Mouse (Mus musculus) limb, embryonic 11.5 days (tissue): ENCODE results near the gene 1700003F12Rik. TPM values are rescaled to one million over a fixed set of nuclear protein-coding genes. Genes with fewer than 3 reads are reported as not detected.
A peak's percentile ranks its signal among the peaks of the same experiment; 100 is the strongest.

ENCODE experiments used
- ATAC-seq: fragments of 200-750 bp; cut with Nextera tagmentation; 2 replicates; pipeline ENCODE4 v1.8.0; 2017; ENCODE audit warnings: low read depth; ENCODE audit not compliant: insufficient number of reproducible peaks, low FRiP score, low TSS enrichment
- DNase-seq: peaks from one replicate; pipeline ENCODE4 v3.0.0-alpha.2; 2015; ENCODE audit warnings: low spot score
- H3K27ac ChIP-seq: fragments of 300-500 bp; sonication (generic); replicated peaks from 2 replicates; pipeline ENCODE4 v1.5.1; 2014; ENCODE audit warnings: low read depth, mild to moderate bottlenecking, low read length
- H3K27me3 ChIP-seq: fragments of 300-500 bp; sonication (generic); 2 replicates; pipeline ENCODE4 v1.6.1; 2014; ENCODE audit warnings: mild to moderate bottlenecking, low read length, mixed read lengths; ENCODE audit not compliant: control insufficient read depth, insufficient read depth
- H3K36me3 ChIP-seq: fragments of 300-500 bp; sonication (generic); 2 replicates; pipeline ENCODE4 v1.6.1; 2014; ENCODE audit warnings: mild to moderate bottlenecking, low read length, moderate library complexity, mixed read lengths; ENCODE audit not compliant: control insufficient read depth, insufficient read depth
- H3K4me1 ChIP-seq: fragments of 300-500 bp; sonication (generic); 2 replicates; pipeline ENCODE4 v1.6.1; 2014; ENCODE audit warnings: low read length, mixed read lengths; ENCODE audit not compliant: control insufficient read depth, insufficient read depth
- H3K4me2 ChIP-seq: fragments of 300-500 bp; sonication (generic); 2 replicates; pipeline ENCODE4 v1.6.1; 2014; ENCODE audit warnings: low read depth, mild to moderate bottlenecking, moderate library complexity; ENCODE audit not compliant: severe bottlenecking
- H3K4me3 ChIP-seq: fragments of 300-500 bp; sonication (generic); 2 replicates; pipeline ENCODE4 v1.5.1; 2014; ENCODE audit warnings: low read depth, low read length
- H3K9ac ChIP-seq: fragments of 300-500 bp; sonication (generic); 2 replicates; pipeline ENCODE4 v1.6.1; 2014; ENCODE audit warnings: mild to moderate bottlenecking, low read length
- H3K9me3 ChIP-seq: fragments of 300-500 bp; sonication (generic); 2 replicates; pipeline ENCODE4 v1.6.1; 2016; ENCODE audit warnings: low read length; ENCODE audit not compliant: control insufficient read depth
- WGBS: fragments of 180-500 bp; shearing (Covaris S2); extraction: QIAGEN DNeasy Blood & Tissue Kit; methylation state at CpG from one replicate; pipeline ENCODE4 v1.1.7; 2014; 5-methylcytosine and 5-hydroxymethylcytosine counted together
- polyA plus RNA-seq: library from polyadenylated mRNA; unstranded; fragments of >200 nt; fragmentation: Nextera tagmentation; extraction: Ambion mirVana; gene quantifications from 2 replicates; pipeline ENCODE4 v1.2.1, GENCODE M21; 2014

1700003F12Rik gene
- polyA plus RNA-seq, 1 experiment from 2014 or later: 1.0 TPM

DNA sequence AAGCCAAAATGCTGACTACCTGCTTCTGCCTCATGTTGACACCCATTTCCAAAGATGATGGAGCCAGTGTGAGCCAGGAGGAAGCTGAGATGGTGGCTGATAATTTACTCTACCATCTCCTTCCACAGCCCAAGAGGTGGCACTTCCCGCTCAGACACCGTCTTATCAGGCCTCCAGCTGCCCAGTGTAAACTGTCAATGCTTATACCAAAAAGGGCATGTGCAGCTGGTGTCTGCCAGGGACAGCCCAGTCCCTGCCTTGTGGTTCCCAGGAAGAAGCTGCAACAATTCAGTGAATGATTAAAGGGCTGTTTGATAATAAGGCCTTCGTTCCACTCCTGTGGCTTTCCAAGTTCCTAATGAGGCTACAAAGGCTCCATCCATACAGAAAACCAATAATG, 8.2 kb upstream of the 1700003F12Rik start:
- Histone ChIP-seq H3K27ac (no peak overlapping the region), H3K4me3 (no peak overlapping the region), H3K9me3 (no peaks in the 10 kb centered on the region), H3K4me1 (no peaks in the 10 kb centered on the region), H3K27me3 (no peaks in the 10 kb centered on the region), H3K36me3 (peaks cover 14% of the 10 kb centered on the region), H3K9ac (no peak overlapping the region), H3K4me2 (no peak overlapping the region)
- ATAC-seq (no peak), DNase-seq (no peak)
- 68% methylated on average over 3 of the region's 3 CpGs for WGBS

DNA sequence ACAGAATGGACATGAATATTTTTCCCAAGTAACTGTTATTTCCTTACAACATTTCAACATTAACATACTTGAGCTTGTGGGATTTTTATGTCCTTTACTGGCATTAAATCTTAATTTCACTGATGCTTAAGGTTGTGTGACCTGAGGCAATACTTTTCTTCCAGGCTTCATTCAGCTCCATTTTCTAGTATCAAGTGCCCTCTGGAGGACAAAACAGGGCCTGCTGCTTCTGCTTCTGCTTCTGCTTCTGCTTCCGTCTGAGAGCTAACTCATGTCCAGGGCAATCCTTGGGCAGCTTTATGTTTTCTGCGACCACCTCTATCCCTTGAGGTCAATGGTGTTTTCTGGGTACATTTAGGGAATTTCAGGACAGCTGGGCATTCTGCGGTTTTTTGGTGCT, 7.2 kb upstream of the 1700003F12Rik start:
- WGBS: 80% methylated on average over 3 of the region's 3 CpGs
- no peaks in the 10 kb centered on the region for H3K27me3 ChIP-seq
- no peak for DNase-seq

GRCm38 (mm10) chr2:154541630-154542029, 5.3 kb upstream of the 1700003F12Rik start:
- Histone ChIP-seq H3K27me3 (no peaks in the 10 kb centered on the region), H3K4me1 (no peaks in the 10 kb centered on the region), H3K9ac (no peak overlapping the region), H3K4me3 (no peak overlapping the region), H3K4me2 (no peak overlapping the region), H3K27ac (no peak overlapping the region), H3K9me3 (no peaks in the 10 kb centered on the region), H3K36me3 (peaks cover 3% of the 10 kb centered on the region; the same call in 1 of the 2 replicates)
- DNase-seq (no peak), ATAC-seq (no peak)
- 82% methylated on average over 2 of the region's 2 CpGs for WGBS

More for the DNA sequence above, 7.2 kb upstream of the 1700003F12Rik start:
- H3K4me2 ChIP-seq: no peak overlapping the region
- H3K4me3 ChIP-seq: no peak overlapping the region
- ATAC-seq: no peak
- H3K36me3 ChIP-seq: peaks cover 13% of the 10 kb centered on the region
- H3K4me1 ChIP-seq: no peaks in the 10 kb centered on the region
- H3K27ac ChIP-seq: no peak overlapping the region
- H3K9me3 ChIP-seq: no peaks in the 10 kb centered on the region
- H3K9ac ChIP-seq: no peak overlapping the region

GRCm38 (mm10) chr2:154543567-154544347, 3.1 kb upstream of the 1700003F12Rik start:
- Histone ChIP-seq H3K4me1 (no peaks in the 10 kb centered on the region), H3K9me3 (no peaks in the 10 kb centered on the region), H3K9ac (no peak overlapping the region), H3K4me3 (no peak overlapping the region), H3K4me2 (no peak overlapping the region), H3K36me3 (peaks cover 3% of the 10 kb centered on the region; the same call in 1 of the 2 replicates), H3K27ac (no peak overlapping the region), H3K27me3 (no peaks in the 10 kb centered on the region)
- DNase-seq (no peak), ATAC-seq (no peak)
- WGBS: 90% methylated on average over 9 of the region's 9 CpGs

- Histone ChIP-seq H3K9ac (no peak overlapping the region), H3K4me2 (no peak overlapping the region), H3K4me1 (peaks cover 13% of the 10 kb centered on the region), H3K9me3 (no peaks in the 10 kb centered on the region), H3K36me3 (0 out of 2 replicates have a peak, but pooled peaks cover 2% of the 10 kb centered on the region), H3K4me3 (no peak overlapping the region), H3K27me3 (peaks cover 14% of the 10 kb centered on the region), H3K27ac (no peak overlapping the region)
- ATAC-seq: no peak
- no peak for DNase-seq
- WGBS: 38% methylated on average over 3 of the region's 3 CpGs
Observed at GRCm38 (mm10) chr2:154548688-154549087, 1.8 kb downstream of the 1700003F12Rik start.

DNA sequence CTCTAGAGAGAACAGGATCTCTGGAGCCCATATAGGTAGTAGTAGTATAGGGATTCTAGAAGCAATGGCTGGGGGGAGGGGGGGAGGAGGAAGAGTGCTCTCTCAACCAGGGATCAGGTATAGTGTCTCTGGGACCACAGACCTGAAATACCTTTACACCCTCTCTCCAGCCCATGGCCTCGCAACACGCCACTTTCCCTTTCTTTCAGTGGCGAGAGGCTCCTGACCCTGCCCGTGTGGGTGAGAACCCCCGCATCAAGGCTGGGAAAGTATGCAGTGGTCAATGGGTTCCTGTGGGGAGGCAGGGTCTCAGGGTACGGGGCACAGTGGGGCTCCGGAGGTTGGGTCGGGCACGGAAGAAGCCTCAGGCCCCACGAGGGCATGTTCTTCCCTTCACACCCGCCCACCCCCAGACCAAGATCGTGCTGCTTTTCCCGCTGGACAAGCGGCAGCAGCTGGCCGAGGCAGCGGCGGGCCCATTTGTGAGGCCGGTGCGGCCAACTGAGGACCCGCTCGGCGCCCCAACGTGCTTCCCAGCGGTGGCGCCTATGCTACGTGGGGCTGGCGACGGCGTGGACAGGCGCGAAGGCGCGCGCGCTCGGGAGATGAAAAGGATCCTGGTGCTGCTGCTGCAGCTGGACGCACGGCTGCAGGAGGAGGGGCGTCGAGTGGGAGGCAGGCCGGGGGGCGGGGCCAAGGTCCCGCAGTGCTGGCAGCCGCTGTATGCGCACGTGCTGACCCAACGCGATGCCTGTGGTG, 2.4 kb downstream of the 1700003F12Rik start:
- H3K9ac ChIP-seq: peak overlapping the region; percentile 60
- 0 out of 2 replicates have a peak, but pooled peaks cover 2% of the 10 kb centered on the region for H3K36me3 ChIP-seq
- peak overlapping the region; percentile 34 for H3K4me3 ChIP-seq
- 3% methylated on average over 48 of the region's 48 CpGs for WGBS
- H3K4me2 ChIP-seq: peak overlapping the region; percentile 85
- DNase-seq: peak; percentile 86
- no peaks in the 10 kb centered on the region for H3K9me3 ChIP-seq
- peaks cover 14% of the 10 kb centered on the region for H3K27me3 ChIP-seq
- peak; percentile 64; the same call in 1 of the 2 replicates for ATAC-seq
- H3K4me1 ChIP-seq: peaks cover 13% of the 10 kb centered on the region
- no peak overlapping the region for H3K27ac ChIP-seq

- WGBS: 17% methylated on average over 20 of the region's 20 CpGs
- Histone ChIP-seq H3K27ac (no peak overlapping the region), H3K9me3 (no peaks in the 10 kb centered on the region), H3K4me3 (peak overlapping the region; percentile 34; the same call in 1 of the 2 replicates), H3K4me2 (peak overlapping the region; percentile 85), H3K27me3 (peaks cover 14% of the 10 kb centered on the region), H3K9ac (no peak overlapping the region; the same call in 1 of the 2 replicates), H3K36me3 (0 out of 2 replicates have a peak, but pooled peaks cover 2% of the 10 kb centered on the region), H3K4me1 (peaks cover 13% of the 10 kb centered on the region)
- DNase-seq: no peak
- ATAC-seq: no peak
Observed at GRCm38 (mm10) chr2:154549886-154550189, 3.0 kb downstream of the 1700003F12Rik start.

DNA sequence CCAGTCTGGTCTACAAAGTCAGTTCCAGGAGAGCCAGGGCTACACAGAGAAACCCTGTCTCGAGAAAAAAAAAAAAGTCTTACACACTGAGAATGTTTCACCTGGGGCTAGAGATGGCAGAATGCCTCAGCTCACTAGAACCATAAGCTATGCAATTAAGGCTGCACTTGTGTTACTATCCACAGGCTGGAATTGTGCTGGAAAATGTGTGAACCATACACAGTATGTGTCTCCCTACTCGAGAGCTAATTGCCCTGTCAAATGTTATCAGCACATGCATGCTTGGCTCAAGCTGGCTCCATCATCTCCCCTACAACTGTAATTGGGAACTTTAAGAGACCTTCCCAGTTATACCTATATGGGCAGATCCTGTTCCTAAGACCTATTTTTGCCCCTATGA, 4.1 kb downstream of the 1700003F12Rik start:
- 80% methylated on average over 2 of the region's 2 CpGs for WGBS

More for the DNA sequence above, 4.1 kb downstream of the 1700003F12Rik start:
- Histone ChIP-seq H3K9me3 (no peaks in the 10 kb centered on the region), H3K4me2 (no peak overlapping the region), H3K4me1 (peaks cover 13% of the 10 kb centered on the region), H3K27ac (no peak overlapping the region), H3K36me3 (0 out of 2 replicates have a peak, but pooled peaks cover 2% of the 10 kb centered on the region), H3K4me3 (no peak overlapping the region), H3K27me3 (peaks cover 14% of the 10 kb centered on the region), H3K9ac (no peak overlapping the region)
- DNase-seq: no peak
- ATAC-seq: no peak
